Mouse (Mus musculus) retina, postnatal 1 day (tissue): ENCODE measurements around the gene Fgfr2.

ENCODE experiments used
- DNase-seq: peaks from one replicate; pipeline ENCODE4 v3.0.0-alpha.2; 2012

Fgfr2 gene

DNA sequence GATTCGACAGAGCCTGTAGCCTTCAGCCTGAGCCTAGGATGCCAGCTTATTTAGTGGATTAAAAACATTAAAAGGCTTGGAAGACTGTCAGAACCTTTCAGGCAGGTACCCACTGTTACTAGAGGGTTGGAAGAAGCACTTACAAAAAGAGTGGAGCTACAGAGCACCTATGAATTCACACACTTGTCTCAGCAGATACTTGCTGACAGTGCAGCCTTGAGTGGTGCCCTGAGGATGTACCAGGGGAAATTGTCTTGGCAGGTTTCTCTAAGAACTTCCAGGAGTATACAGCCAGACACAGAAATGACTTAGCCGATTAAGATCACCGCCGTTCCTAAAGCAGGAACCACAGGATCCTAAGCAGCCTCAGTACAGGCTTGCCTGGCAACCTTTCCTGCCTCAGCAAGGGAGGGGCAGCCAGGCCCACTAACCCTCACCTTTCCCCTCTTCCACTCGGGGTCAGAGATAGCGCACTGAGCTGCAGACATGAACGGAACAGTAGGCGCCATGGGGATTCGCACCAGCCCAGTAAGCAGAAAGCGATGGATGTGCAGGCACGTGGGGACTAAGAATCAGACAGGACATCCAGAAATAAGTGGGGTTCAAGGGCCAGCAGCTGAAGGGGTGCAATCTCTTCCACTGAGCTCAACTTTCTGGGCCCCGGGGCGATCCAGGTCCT, 39.1 kb downstream of the Fgfr2 start:
- DNase-seq, result peak; percentile 53

DNA sequence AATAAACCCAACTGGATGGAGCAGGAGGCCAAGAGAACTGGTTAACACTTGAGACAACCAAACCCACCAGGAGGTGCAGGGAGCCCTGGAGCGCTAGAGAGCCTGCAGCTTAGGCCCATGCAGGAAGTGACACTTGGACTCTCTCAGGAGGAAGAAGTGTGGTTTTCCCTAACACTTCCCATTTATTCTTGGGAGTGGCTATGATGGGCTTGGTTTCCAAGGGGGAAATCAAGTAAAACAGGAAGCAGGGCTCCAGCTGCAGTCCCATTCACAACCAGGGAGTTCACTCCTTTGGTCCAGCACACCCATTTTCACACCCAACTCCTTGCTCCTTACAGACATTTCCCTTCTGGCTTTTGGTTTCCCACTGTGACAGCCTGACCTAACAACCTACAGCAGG, 44.2 kb downstream of the Fgfr2 start:
- DNase-seq, result no peak

- no peak for DNase-seq
These were observed 48.6 kb downstream of the Fgfr2 start for GRCm38 (mm10) chr7:133074462-133075133.

- DNase-seq, result no peak
These were observed 50.0 kb downstream of the Fgfr2 start for GRCm38 (mm10) chr7:133073147-133073651.

DNA sequence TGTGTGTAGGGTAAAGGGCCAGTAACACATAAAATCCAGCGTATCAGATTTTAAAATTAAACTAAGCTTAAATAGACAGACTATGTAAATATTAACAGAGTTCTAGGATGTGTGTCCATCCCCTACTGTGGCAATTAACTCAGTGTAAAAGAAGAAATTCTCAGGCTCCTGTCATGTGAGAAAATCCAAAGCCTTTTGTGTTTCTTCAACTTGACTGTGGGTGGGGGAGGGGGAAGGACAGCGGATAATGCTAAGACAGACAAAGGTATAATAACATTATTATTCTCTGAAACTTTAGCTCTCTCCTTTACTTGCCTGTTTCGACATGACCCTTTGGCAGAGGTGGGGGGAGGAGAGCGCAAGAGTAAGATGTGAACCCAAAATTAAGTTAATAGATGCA, 50.6 kb downstream of the Fgfr2 start:
- DNase-seq, result no peak

DNA sequence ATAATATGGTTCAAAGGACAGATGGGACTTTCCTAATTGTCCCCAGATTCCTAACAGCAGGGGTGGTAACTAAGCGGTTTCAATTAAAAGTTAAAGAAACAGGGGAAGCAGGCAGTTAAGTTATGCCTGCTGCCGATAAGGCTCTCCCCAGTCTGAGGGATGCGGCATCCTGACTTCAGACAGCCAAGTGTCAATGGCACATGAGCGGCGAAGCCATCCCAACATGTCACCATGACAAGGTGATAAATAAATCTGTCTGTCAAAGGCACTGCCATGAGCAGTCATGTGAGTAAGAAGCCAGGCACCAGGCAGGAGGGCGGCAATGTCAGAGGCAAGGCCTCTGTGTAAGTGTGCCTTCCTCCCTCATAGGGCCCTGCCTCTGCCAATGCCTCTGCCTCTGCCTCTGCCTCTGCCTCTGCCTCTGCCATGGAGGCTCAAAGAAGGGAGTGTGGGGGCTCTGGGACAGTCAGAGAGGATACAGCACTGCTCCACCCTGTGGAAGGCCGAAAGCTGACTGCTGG, 55.8 kb downstream of the Fgfr2 start:
- peak; percentile 75 for DNase-seq

- DNase-seq, result peak; percentile 93
These were observed 56.4 kb downstream of the Fgfr2 start for GRCm38 (mm10) chr7:133066776-133067175.

DNA sequence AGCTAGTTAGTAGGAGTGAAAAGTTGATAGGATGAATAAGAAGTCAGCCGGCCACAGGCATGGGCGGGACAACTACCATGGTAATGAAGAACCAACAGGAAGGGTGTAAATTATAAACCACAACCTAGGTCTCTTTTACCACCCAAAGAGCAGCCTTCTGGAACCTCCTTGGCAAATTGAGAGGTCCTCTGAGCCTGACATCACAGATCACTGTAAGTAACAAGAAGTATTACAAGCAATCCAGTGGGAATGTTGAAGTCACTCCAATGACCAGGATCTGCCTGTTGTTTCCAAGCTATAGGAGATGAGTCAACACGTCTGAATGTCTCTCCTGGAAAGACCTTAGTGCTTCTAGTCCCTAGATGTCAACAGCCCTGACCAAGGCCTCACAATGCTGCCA, 61.1 kb downstream of the Fgfr2 start:
- no peak for DNase-seq

GRCm38 (mm10) chr7:133060170-133060569, 63.0 kb downstream of the Fgfr2 start:
- DNase-seq, result no peak

GRCm38 (mm10) chr7:133059517-133060104, 63.5 kb downstream of the Fgfr2 start:
- DNase-seq, result peak; percentile 70

- DNase-seq, result no peak
These were observed 64.0 kb downstream of the Fgfr2 start for GRCm38 (mm10) chr7:133059150-133059509.

DNA sequence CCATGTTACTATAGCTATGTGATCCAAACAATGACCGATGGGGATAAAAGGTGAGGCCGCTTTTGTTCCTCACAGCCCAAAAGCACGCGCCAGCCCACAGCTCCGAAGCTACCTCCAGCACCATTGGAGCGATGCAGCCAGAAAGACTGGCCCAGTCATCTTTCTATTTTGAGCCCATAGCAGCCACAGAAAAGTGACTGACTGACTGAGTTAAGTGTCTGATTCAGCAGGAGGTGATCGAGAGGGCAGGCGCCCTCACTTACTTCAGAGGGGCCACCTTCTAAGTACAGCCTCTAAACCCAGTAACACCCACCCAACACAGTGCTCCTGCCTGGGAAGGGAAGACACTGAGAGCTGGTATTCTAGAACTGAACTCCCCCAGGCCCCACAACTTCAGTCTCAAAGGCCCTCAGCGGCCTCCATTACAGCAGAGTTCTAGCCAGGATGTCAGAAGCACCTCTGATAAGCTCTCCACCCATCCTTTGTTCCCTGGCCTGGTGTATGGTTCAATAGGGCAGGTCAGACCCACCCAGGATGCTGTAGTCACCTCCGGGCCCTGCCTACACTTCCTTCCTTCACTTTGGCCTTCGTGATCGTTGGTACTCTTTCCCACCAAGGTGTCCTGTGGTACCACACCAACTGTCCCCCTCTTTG, 64.5 kb downstream of the Fgfr2 start:
- DNase-seq, result no peak

- no peak for DNase-seq
These were observed 66.2 kb downstream of the Fgfr2 start for GRCm38 (mm10) chr7:133056924-133057323.

- no peak for DNase-seq
These were observed 68.7 kb downstream of the Fgfr2 start for GRCm38 (mm10) chr7:133054486-133054885.

DNA sequence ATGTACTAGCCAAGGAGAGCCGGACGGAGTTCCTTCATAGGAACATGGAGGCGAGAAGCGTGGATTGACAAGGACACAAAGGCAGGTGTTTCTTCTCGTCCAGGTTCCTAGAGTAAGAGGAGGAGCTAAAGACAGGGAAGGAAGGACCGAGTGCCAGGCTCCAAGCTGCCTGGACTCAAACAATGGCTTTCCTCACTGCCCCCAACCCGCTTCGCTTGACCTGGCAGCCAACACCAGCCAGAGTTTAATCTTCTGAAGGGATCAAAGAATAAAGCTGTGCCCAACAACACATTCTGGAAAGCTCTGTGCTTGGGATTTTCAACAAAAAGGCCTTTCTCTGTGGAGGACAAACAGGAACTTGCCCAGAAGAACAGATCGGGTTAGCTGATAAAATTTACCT, 69.4 kb downstream of the Fgfr2 start:
- no peak for DNase-seq

- DNase-seq, result no peak
These were observed 70.3 kb downstream of the Fgfr2 start for GRCm38 (mm10) chr7:133052819-133053218.

DNA sequence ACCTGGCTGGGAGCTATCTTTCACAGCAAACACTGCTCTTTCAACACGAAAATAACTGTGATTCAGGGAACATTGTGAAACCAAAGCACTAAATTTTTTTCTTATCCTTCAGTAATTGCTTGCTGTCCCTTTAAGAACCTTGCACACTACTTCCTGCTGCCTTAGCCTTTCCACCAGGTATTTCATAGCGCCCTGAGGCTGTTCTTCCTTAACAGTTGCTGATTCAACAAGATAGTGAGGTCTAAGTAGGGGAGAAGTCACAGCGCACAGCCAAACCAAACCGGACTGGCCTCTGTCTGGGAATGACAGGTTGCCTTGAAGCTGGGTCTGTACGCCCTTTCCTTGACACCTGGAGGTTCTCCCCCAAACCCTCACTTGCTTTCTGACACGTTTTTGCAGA, 72.5 kb downstream of the Fgfr2 start:
- DNase-seq, result no peak

- DNase-seq, result no peak
These were observed 75.0 kb downstream of the Fgfr2 start for GRCm38 (mm10) chr7:133048085-133048630.

GRCm38 (mm10) chr7:133047287-133047686, 75.9 kb downstream of the Fgfr2 start:
- no peak for DNase-seq

DNA sequence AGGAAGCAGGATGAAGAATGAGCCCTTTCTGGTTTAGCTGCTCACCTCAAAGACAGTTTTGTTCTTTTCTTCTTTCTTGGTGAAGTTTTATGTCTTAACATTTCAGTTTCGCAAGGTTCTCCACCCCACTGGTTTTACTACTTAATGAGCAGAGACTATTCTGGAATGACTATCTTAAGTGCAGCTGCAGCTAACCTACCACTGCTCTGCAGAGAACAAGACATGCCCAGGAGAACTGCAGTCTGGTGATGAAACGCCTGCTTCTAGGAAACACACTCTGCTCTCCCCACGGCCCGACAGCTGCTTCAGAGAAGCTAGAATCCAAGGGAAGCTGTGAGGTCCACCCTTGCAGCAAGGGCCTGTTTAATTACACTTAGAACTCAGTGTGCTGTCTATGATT, 78.4 kb downstream of the Fgfr2 start:
- DNase-seq, result no peak

GRCm38 (mm10) chr7:133041784-133042183, 81.4 kb downstream of the Fgfr2 start:
- no peak for DNase-seq

- no peak for DNase-seq
These were observed 82.3 kb downstream of the Fgfr2 start for GRCm38 (mm10) chr7:133040688-133041345.
